Mouse (Mus musculus) spleen, embryonic (tissue): Measurements from ENCODE around the gene Atp5e.

Source experiments
- CTCF ChIA-PET: fragments of 350-600 bp; sonication (Branson Sonifier 250); formaldehyde crosslinking; loops from one replicate; lab custom pipeline; 2022; lab: Charles Lee

Atp5e gene

GRCm38 (mm10) chr2:174415731-174416310, 48.1 kb downstream of the Atp5e start, which contains the start of gene Nelfcd:
Gene Nelfcd, plus strand, starts transcription at chr2:174415804.
- CTCF ChIA-PET = interaction anchor here (0.6 kb wide), 1 partner anchor 259 kb away, joined by 3 read pairs; no protein-coding TSS in a partner anchor

GRCm38 (mm10) chr2:174415001-174415730, 48.7 kb downstream of the Atp5e start:
- CTCF ChIA-PET = interaction anchor here (0.6 kb wide), 1 partner anchor 260 kb away, joined by 3 read pairs; no protein-coding TSS in a partner anchor

DNA sequence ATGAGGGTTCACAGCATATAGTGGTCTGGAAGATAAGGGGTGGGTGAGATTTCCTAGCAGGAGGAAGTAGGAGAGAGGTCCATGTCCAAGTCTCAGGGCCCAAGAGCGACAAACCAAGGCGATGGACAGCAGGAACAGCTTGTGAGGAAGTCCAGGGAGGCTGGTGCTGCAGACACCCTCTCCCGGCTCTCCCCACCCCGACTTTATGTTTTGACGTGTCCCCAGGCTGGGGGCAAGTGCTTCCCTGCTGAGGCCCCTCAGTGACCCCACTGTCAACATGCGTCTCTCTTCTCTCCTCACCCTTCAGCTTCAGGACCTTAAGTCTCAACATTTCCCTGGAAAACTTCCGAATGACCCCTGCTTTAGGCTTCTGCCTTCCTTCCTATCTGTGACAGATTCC, 50.8 kb downstream of the Atp5e start:
- CTCF ChIA-PET = no interaction called here
